Mouse (Mus musculus) G1E (cell line): ENCODE results near the gene Tas2r138.

ENCODE experiments used
- CTCF ChIP-seq: IDR thresholded peaks from 2 replicates; pipeline ENCODE4 v1.5.1; 2012; ENCODE audit warnings: low read depth, low read length, inconsistent platforms, mixed read lengths
- GATA1 ChIP-seq: IDR thresholded peaks from 2 replicates; pipeline ENCODE4 v1.6.1; 2012; ENCODE audit warnings: borderline replicate concordance, low read length, inconsistent platforms, mixed read lengths
- POLR2AphosphoS5 ChIP-seq: IDR thresholded peaks from 2 replicates; pipeline ENCODE4 v1.6.1; 2012; ENCODE audit warnings: low read depth, low read length, inconsistent platforms; ENCODE audit not compliant: insufficient replicate concordance

GRCm38 (mm10) chr6:40660930-40661329 is 47.8 kb upstream of the Tas2r138 start:
- TF ChIP-seq GATA1 (no peak), CTCF (no peak), POLR2AphosphoS5 (no peak)
